Mouse (Mus musculus): ENCODE data around the gene Mcrip2. TPM values are rescaled to one million over a fixed set of nuclear protein-coding genes. Genes with fewer than 3 reads are reported as not detected.
A peak's percentile ranks its signal among the peaks of the same experiment; 100 is the strongest.

Mcrip2 gene
- total and polyA plus RNA-seq, 2 experiments from 2014 or later = 29.9 to 39.5 TPM

DNA sequence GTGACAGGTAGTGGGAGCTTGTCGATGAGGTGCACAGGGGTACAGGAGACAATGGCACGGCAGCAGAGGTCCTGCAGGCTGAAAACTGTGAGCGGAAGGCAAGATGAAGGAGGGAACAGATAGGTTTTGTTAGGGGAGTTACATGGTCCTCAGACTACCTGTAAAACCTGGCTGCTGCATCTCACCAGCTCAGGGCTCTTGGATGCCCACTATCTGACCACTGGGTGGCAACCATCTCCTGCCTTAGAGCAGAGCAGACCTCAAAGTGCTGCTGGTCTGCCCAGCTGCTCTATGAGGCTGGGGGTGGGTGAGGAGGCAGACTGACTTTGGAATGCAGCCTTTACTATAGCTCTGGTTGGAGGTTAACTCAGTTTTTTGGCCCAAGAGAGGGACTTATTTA, 15.3 kb upstream of the Mcrip2 start:
- Histone ChIP-seq H3K4me3 (ENCODE audit: low read depth, low read length) (no peak overlapping the region), H3K36me3 (ENCODE audit: insufficient read depth, low read length) (peaks cover 36% of the 10 kb centered on the region), H3K9ac (replicated peaks; ENCODE audit: low read length, poor library complexity, severe bottlenecking) (no peak overlapping the region), H3K9me3 (ENCODE audit: low read length) (no peaks in the 10 kb centered on the region), H3K27ac (ENCODE audit: low read depth, low read length) (no peak overlapping the region), H3K27me3 (ENCODE audit: insufficient read depth, low read length) (no peaks in the 10 kb centered on the region), H3K4me2 (ENCODE audit: low read depth, low read length, poor library complexity, severe bottlenecking) (no peak overlapping the region), H3K4me1 (ENCODE audit: insufficient read depth, low read length) (peaks cover 2% of the 10 kb centered on the region; the same call in 1 of the 2 replicates)
- ATAC-seq (ENCODE audit: low FRiP score) = no peak
- peak; percentile 57 for TF ChIP-seq CTCF (IDR thresholded peaks at IDR 0.05)
- 88% methylated on average over 3 of the region's 3 CpGs for WGBS
- DNase-seq (ENCODE audit: low spot score) = peak; percentile 29

GRCm38 (mm10) chr17:25883268-25883667, 14.7 kb upstream of the Mcrip2 start:
- DNase-seq (ENCODE audit: low spot score) (no peak), ATAC-seq (ENCODE audit: low FRiP score) (no peak)
- H3K36me3 ChIP-seq (ENCODE audit: insufficient read depth, low read length) = peaks cover 41% of the 10 kb centered on the region
- no peaks in the 10 kb centered on the region for H3K27me3 ChIP-seq (ENCODE audit: insufficient read depth, low read length)
- H3K4me3 ChIP-seq (ENCODE audit: low read depth, low read length) = no peak overlapping the region
- peaks cover 2% of the 10 kb centered on the region; the same call in 1 of the 2 replicates for H3K4me1 ChIP-seq (ENCODE audit: insufficient read depth, low read length)
- H3K4me2 ChIP-seq (ENCODE audit: low read depth, low read length, poor library complexity, severe bottlenecking) = no peak overlapping the region
- TF ChIP-seq CTCF (IDR thresholded peaks at IDR 0.05) = no peak
- H3K27ac ChIP-seq (ENCODE audit: low read depth, low read length) = no peak overlapping the region
- H3K9ac ChIP-seq (replicated peaks; ENCODE audit: low read length, poor library complexity, severe bottlenecking) = no peak overlapping the region
- 74% methylated on average over 8 of the region's 8 CpGs for WGBS
- no peaks in the 10 kb centered on the region for H3K9me3 ChIP-seq (ENCODE audit: low read length)

- H3K27ac ChIP-seq (ENCODE audit: low read depth, low read length) = no peak overlapping the region
- DNase-seq (ENCODE audit: low spot score) (no peak), ATAC-seq (ENCODE audit: low FRiP score) (no peak)
These were observed 13.7 kb upstream of the Mcrip2 start for GRCm38 (mm10) chr17:25882306-25882705.

DNA sequence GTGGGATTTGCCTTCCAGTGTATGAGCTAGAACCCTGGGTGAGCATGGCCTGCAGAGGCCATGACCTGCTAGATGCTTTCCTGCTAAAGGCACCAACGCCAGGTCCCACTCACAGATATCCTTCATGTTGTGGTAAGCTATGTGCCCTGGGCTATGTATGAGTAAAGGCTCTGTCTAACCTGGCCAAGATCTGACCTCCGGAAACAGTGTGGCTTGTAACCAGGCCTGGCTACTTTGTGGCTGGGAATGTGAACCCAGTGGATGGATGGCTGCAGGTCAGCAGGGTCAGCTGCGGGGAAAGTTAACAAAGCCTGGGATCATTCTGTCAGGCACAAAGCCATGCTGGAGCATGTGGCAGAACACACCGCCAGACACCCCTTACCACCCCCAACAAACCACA, 13.1 kb upstream of the Mcrip2 start:
- no peak overlapping the region for H3K27ac ChIP-seq (ENCODE audit: low read depth, low read length)
- no peak overlapping the region for H3K4me2 ChIP-seq (ENCODE audit: low read depth, low read length, poor library complexity, severe bottlenecking)
- no peaks in the 10 kb centered on the region for H3K9me3 ChIP-seq (ENCODE audit: low read length)
- no peak overlapping the region for H3K9ac ChIP-seq (replicated peaks; ENCODE audit: low read length, poor library complexity, severe bottlenecking)
- peaks cover 7% of the 10 kb centered on the region for H3K4me1 ChIP-seq (ENCODE audit: insufficient read depth, low read length)
- H3K4me3 ChIP-seq (ENCODE audit: low read depth, low read length) = no peak overlapping the region
- DNase-seq (ENCODE audit: low spot score) (no peak), ATAC-seq (ENCODE audit: low FRiP score) (no peak)
- peaks cover 40% of the 10 kb centered on the region for H3K36me3 ChIP-seq (ENCODE audit: insufficient read depth, low read length)
- H3K27me3 ChIP-seq (ENCODE audit: insufficient read depth, low read length) = no peaks in the 10 kb centered on the region
- 33% methylated on average over 4 of the region's 4 CpGs for WGBS
- TF ChIP-seq CTCF (IDR thresholded peaks at IDR 0.05) = no peak

More at GRCm38 (mm10) chr17:25882306-25882705, 13.7 kb upstream of the Mcrip2 start:
- Histone ChIP-seq H3K9ac (replicated peaks; ENCODE audit: low read length, poor library complexity, severe bottlenecking) (no peak overlapping the region), H3K9me3 (ENCODE audit: low read length) (no peaks in the 10 kb centered on the region), H3K27me3 (ENCODE audit: insufficient read depth, low read length) (no peaks in the 10 kb centered on the region), H3K4me1 (ENCODE audit: insufficient read depth, low read length) (peaks cover 2% of the 10 kb centered on the region; the same call in 1 of the 2 replicates), H3K4me3 (ENCODE audit: low read depth, low read length) (no peak overlapping the region), H3K36me3 (ENCODE audit: insufficient read depth, low read length) (peaks cover 40% of the 10 kb centered on the region), H3K4me2 (ENCODE audit: low read depth, low read length, poor library complexity, severe bottlenecking) (no peak overlapping the region)
- WGBS = 38% methylated on average over 5 of the region's 5 CpGs
- 0 out of 2 replicates have a peak, but pooled peaks have one; percentile 28 for TF ChIP-seq CTCF (IDR thresholded peaks at IDR 0.05)

GRCm38 (mm10) chr17:25880913-25881641, 12.5 kb upstream of the Mcrip2 start:
- H3K9me3 ChIP-seq (ENCODE audit: low read length) = no peaks in the 10 kb centered on the region
- no peak overlapping the region for H3K9ac ChIP-seq (replicated peaks; ENCODE audit: low read length, poor library complexity, severe bottlenecking)
- no peak overlapping the region for H3K4me2 ChIP-seq (ENCODE audit: low read depth, low read length, poor library complexity, severe bottlenecking)
- no peaks in the 10 kb centered on the region for H3K27me3 ChIP-seq (ENCODE audit: insufficient read depth, low read length)
- no peak for TF ChIP-seq CTCF (IDR thresholded peaks at IDR 0.05)
- peaks cover 13% of the 10 kb centered on the region for H3K4me1 ChIP-seq (ENCODE audit: insufficient read depth, low read length)
- 0 out of 2 replicates have a peak overlapping the region, but pooled peaks have one; percentile 32 for H3K27ac ChIP-seq (ENCODE audit: low read depth, low read length)
- no peak overlapping the region for H3K4me3 ChIP-seq (ENCODE audit: low read depth, low read length)
- ATAC-seq (ENCODE audit: low FRiP score) (no peak), DNase-seq (ENCODE audit: low spot score) (no peak)
- H3K36me3 ChIP-seq (ENCODE audit: insufficient read depth, low read length) = peaks cover 40% of the 10 kb centered on the region
- 9% methylated on average over 5 of the region's 5 CpGs for WGBS

DNA sequence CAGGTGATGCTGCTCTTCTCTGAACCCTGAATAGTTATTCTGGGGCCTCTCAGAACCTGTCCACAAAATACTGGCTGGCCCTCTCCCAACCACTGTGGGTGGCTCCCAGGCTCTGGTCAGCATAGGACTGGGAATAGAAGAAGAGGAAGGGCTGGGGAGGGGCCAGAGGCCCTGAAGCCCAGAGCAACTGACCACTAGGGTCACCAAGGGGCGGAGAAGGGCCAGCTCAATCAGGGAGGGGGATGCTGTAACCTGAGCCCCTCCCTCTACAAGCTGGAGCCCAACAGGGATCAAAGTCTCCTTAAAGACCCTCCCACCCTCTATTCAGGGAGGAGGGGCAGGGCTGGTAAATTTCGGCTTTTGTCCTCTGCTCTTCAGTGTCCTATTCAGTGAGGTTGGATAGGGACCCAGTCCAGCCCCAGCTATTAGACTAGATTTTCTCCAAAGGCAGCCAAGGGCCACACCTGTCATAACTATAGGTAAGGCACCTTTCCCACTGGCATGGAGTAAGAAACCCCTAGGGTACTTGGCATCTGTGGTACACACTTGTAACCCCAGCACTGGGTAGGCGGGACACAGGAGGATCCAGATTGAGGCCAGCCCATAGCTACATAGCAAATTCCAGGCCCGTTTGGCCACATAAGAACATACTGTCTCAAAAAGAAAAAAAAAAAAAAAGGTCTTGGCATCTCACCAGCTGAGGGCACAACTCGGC, 11.8 kb upstream of the Mcrip2 start, which contains the start of gene Wfikkn1:
Gene Wfikkn1, minus strand, starts transcription at position 663 of the 715 bp plus-strand sequence.
- H3K9ac ChIP-seq (replicated peaks; ENCODE audit: low read length, poor library complexity, severe bottlenecking) = no peak within 1 kb of the TSS
- no peak within 1 kb of the TSS for H3K4me3 ChIP-seq (ENCODE audit: low read depth, low read length)
- no peaks in the 10 kb centered on the region for H3K27me3 ChIP-seq (ENCODE audit: insufficient read depth, low read length)
- no peaks in the 10 kb centered on the region for H3K9me3 ChIP-seq (ENCODE audit: low read length)
- 26% methylated on average over 5 of the region's 5 CpGs for WGBS
- H3K36me3 ChIP-seq (ENCODE audit: insufficient read depth, low read length) = peaks cover 40% of the 10 kb centered on the region
- peak within 1 kb of the TSS; percentile 32; the same call in 1 of the 2 replicates for H3K27ac ChIP-seq (ENCODE audit: low read depth, low read length)
- TF ChIP-seq CTCF (IDR thresholded peaks at IDR 0.05) = no peak
- peaks cover 14% of the 10 kb centered on the region for H3K4me1 ChIP-seq (ENCODE audit: insufficient read depth, low read length)
- DNase-seq (ENCODE audit: low spot score) = peak; percentile 21
- H3K4me2 ChIP-seq (ENCODE audit: low read depth, low read length, poor library complexity, severe bottlenecking) = no peak within 1 kb of the TSS
- ATAC-seq (ENCODE audit: low FRiP score) = no peak
